Mouse (Mus musculus) lung, embryonic 16.5 days (tissue): ENCODE data around the gene Prmt8. TPM values are rescaled to one million over a fixed set of nuclear protein-coding genes. Genes with fewer than 3 reads are reported as not detected.

Experiments used
- ATAC-seq: fragments of 200-750 bp; cut with Nextera tagmentation; 2 replicates; pipeline ENCODE4 v1.8.0; 2017; ENCODE audit warnings: low read depth, mild to moderate bottlenecking, moderate library complexity
- H3K27ac ChIP-seq: fragments of 300-500 bp; sonication (generic); 2 replicates; pipeline ENCODE4 v1.5.1; 2014; ENCODE audit warnings: mild to moderate bottlenecking, control low read depth, low read length
- H3K27me3 ChIP-seq: fragments of 300-500 bp; sonication (generic); 2 replicates; pipeline ENCODE4 v1.6.1; 2014; ENCODE audit warnings: low read depth, low read length, mixed read lengths; ENCODE audit not compliant: control insufficient read depth, insufficient read depth
- H3K36me3 ChIP-seq: fragments of 300-500 bp; sonication (generic); 2 replicates; pipeline ENCODE4 v1.6.1; 2014; ENCODE audit warnings: low read length; ENCODE audit not compliant: control insufficient read depth, insufficient read depth
- H3K4me1 ChIP-seq: fragments of 300-500 bp; sonication (generic); replicated peaks from 2 replicates; pipeline ENCODE4 v1.6.1; 2014; ENCODE audit warnings: low read length, mixed read lengths; ENCODE audit not compliant: control insufficient read depth, insufficient read depth
- H3K4me2 ChIP-seq: fragments of 300-500 bp; sonication (generic); 2 replicates; pipeline ENCODE4 v1.6.1; 2014; ENCODE audit warnings: low read depth, low read length, control low read depth
- H3K4me3 ChIP-seq: fragments of 300-500 bp; sonication (generic); 2 replicates; pipeline ENCODE4 v1.5.1; 2014; ENCODE audit warnings: mild to moderate bottlenecking, low read length, control low read depth
- H3K9ac ChIP-seq: fragments of 300-500 bp; sonication (generic); 2 replicates; pipeline ENCODE4 v1.6.1; 2014; ENCODE audit warnings: low read length, control low read depth
- H3K9me3 ChIP-seq: fragments of 300-500 bp; sonication (generic); 2 replicates; pipeline ENCODE4 v1.6.1; 2016; ENCODE audit warnings: low read length; ENCODE audit not compliant: control insufficient read depth
- whole genome bisulfite sequencing: fragments of 180-500 bp; shearing (Covaris S2); extraction: QIAGEN DNeasy Blood & Tissue Kit; methylation state at CpG from one replicate; pipeline ENCODE4 v1.1.7; 2014; 5-methylcytosine and 5-hydroxymethylcytosine counted together
- polyA plus RNA-seq: library from polyadenylated mRNA; unstranded; fragments of >200 nt; fragmentation: Nextera tagmentation; extraction: Ambion mirVana; gene quantifications from 2 replicates; pipeline ENCODE4 v1.2.1, GENCODE M21; 2015

Prmt8 gene
- polyA plus RNA-seq, 1 experiment from 2014 or later: not detected

- no peak overlapping the region for H3K9ac ChIP-seq
- H3K27me3 ChIP-seq: peaks cover 71% of the 10 kb centered on the region
- WGBS: under 1% methylated on average over 28 of the region's 28 CpGs
- peak overlapping the region; percentile 13; the same call in 1 of the 2 replicates for H3K4me2 ChIP-seq
- H3K4me1 ChIP-seq: peaks cover 10% of the 10 kb centered on the region; the same call in 1 of the 2 replicates
- no peaks in the 10 kb centered on the region for H3K9me3 ChIP-seq
- no peak overlapping the region for H3K27ac ChIP-seq
- 0 out of 2 replicates have a peak overlapping the region, but pooled peaks have one; percentile 11 for H3K4me3 ChIP-seq
- no peaks in the 10 kb centered on the region for H3K36me3 ChIP-seq
- ATAC-seq: peak; percentile 39; the same call in 1 of the 2 replicates
Observed at GRCm38 (mm10) chr6:127766641-127767200, 2.6 kb downstream of the Prmt8 start.

- no peak for ATAC-seq
- Histone ChIP-seq H3K9me3 (no peaks in the 10 kb centered on the region), H3K4me1 (peaks cover 10% of the 10 kb centered on the region; the same call in 1 of the 2 replicates), H3K9ac (no peak overlapping the region), H3K4me2 (no peak overlapping the region), H3K36me3 (no peaks in the 10 kb centered on the region), H3K4me3 (no peak overlapping the region), H3K27ac (no peak overlapping the region), H3K27me3 (peaks cover 65% of the 10 kb centered on the region)
- WGBS: 6% methylated on average over 9 of the region's 11 CpGs
Observed at GRCm38 (mm10) chr6:127766041-127766604, 3.1 kb downstream of the Prmt8 start.

GRCm38 (mm10) chr6:127765573-127765972 lies 3.7 kb downstream of the Prmt8 start:
- H3K4me3 ChIP-seq: no peak overlapping the region
- WGBS: 39% methylated on average over 5 of the region's 5 CpGs
- H3K4me2 ChIP-seq: no peak overlapping the region
- no peaks in the 10 kb centered on the region for H3K36me3 ChIP-seq
- no peak overlapping the region for H3K27ac ChIP-seq
- no peak overlapping the region for H3K9ac ChIP-seq
- no peak for ATAC-seq
- peaks cover 10% of the 10 kb centered on the region; the same call in 1 of the 2 replicates for H3K4me1 ChIP-seq
- H3K27me3 ChIP-seq: peaks cover 60% of the 10 kb centered on the region
- H3K9me3 ChIP-seq: no peaks in the 10 kb centered on the region

GRCm38 (mm10) chr6:127758264-127758663 lies 11.0 kb downstream of the Prmt8 start:
- Histone ChIP-seq H3K9me3 (no peaks in the 10 kb centered on the region), H3K4me2 (no peak overlapping the region), H3K36me3 (no peaks in the 10 kb centered on the region), H3K9ac (no peak overlapping the region), H3K27ac (no peak overlapping the region), H3K4me3 (no peak overlapping the region), H3K4me1 (no peaks in the 10 kb centered on the region), H3K27me3 (no peaks in the 10 kb centered on the region)
- 44% methylated on average over 4 of the region's 4 CpGs for WGBS
- ATAC-seq: no peak

- Histone ChIP-seq H3K4me1 (no peaks in the 10 kb centered on the region), H3K4me3 (no peak overlapping the region), H3K27me3 (no peaks in the 10 kb centered on the region), H3K9me3 (no peaks in the 10 kb centered on the region), H3K9ac (no peak overlapping the region), H3K36me3 (no peaks in the 10 kb centered on the region), H3K27ac (no peak overlapping the region), H3K4me2 (no peak overlapping the region)
- ATAC-seq: no peak
- 82% methylated on average over 5 of the region's 5 CpGs for WGBS
Observed at GRCm38 (mm10) chr6:127757667-127758167, 11.6 kb downstream of the Prmt8 start.

GRCm38 (mm10) chr6:127756856-127757255 lies 12.4 kb downstream of the Prmt8 start:
- Histone ChIP-seq H3K4me1 (no peaks in the 10 kb centered on the region), H3K4me3 (no peak overlapping the region), H3K36me3 (no peaks in the 10 kb centered on the region), H3K9me3 (no peaks in the 10 kb centered on the region), H3K9ac (no peak overlapping the region), H3K27me3 (no peaks in the 10 kb centered on the region), H3K27ac (no peak overlapping the region), H3K4me2 (no peak overlapping the region)
- WGBS: 41% methylated on average over 12 of the region's 12 CpGs
- no peak for ATAC-seq

GRCm38 (mm10) chr6:127753228-127753627 lies 16.0 kb downstream of the Prmt8 start:
- Histone ChIP-seq H3K4me2 (no peak overlapping the region), H3K9me3 (no peaks in the 10 kb centered on the region), H3K9ac (no peak overlapping the region), H3K36me3 (no peaks in the 10 kb centered on the region), H3K4me3 (no peak overlapping the region), H3K4me1 (no peaks in the 10 kb centered on the region), H3K27ac (no peak overlapping the region), H3K27me3 (no peaks in the 10 kb centered on the region)
- 80% methylated on average over 6 of the region's 6 CpGs for WGBS
- no peak for ATAC-seq

GRCm38 (mm10) chr6:127752681-127753080 lies 16.6 kb downstream of the Prmt8 start:
- Histone ChIP-seq H3K36me3 (no peaks in the 10 kb centered on the region), H3K9me3 (no peaks in the 10 kb centered on the region), H3K4me2 (no peak overlapping the region), H3K4me1 (no peaks in the 10 kb centered on the region), H3K27me3 (no peaks in the 10 kb centered on the region), H3K9ac (no peak overlapping the region), H3K4me3 (no peak overlapping the region), H3K27ac (no peak overlapping the region)
- WGBS: 28% methylated on average over 3 of the region's 3 CpGs
- ATAC-seq: no peak

- H3K36me3 ChIP-seq: no peaks in the 10 kb centered on the region
- 83% methylated on average over 9 of the region's 9 CpGs for WGBS
- no peak overlapping the region for H3K27ac ChIP-seq
- no peak overlapping the region for H3K9ac ChIP-seq
- H3K27me3 ChIP-seq: no peaks in the 10 kb centered on the region
- H3K9me3 ChIP-seq: no peaks in the 10 kb centered on the region
- no peaks in the 10 kb centered on the region for H3K4me1 ChIP-seq
- H3K4me2 ChIP-seq: no peak overlapping the region
- no peak overlapping the region for H3K4me3 ChIP-seq
- ATAC-seq: no peak
Observed at GRCm38 (mm10) chr6:127751499-127751898, 17.8 kb downstream of the Prmt8 start.
